Mouse (Mus musculus) lung, postnatal 4 days (tissue): ENCODE measurements around the gene Auts2.

Experiments used
- DNase-seq, 2 experiments: peaks; one replicate each; pipeline ENCODE4 v3.0.0; 2021

Auts2 gene

DNA sequence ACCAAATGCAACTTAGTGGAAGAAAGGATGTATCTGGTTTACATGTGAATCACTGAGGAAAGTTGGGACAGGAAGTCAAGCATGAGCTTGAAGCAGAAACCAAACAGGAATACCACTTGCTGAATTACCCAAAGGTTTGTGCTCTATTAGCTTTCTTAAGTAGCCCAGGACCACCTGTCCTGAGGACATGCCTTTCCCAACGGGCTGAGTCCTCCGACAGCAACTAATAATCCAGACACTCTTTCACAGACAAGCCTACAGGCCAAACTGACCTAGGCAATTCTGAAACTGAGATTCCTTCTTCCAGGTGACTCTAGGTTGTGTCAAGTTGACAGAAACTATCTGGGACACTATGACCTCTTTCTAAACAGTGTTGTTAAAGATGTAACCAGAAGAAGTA lies 44.2 kb downstream of the Auts2 start:
- no peak for DNase-seq

DNA sequence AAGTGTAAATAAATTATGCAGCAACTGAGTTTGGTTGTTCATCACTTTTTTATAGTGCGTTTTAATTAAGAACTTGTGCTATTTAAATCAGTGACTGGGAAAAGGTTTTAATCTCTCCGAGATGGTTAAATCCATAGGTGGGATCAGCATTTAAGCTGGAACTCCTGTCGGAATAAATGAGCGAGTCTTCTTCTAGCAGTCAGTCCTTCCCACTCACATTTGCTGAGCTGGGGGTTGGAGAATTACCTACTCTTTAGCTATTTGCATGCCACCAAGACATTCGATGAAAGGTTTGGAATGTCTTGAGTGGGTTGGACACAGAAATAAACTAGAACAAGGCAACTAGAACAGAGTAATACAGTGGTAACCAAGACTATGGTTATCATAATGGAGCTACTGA lies 45.1 kb downstream of the Auts2 start:
- no peak for DNase-seq

DNA sequence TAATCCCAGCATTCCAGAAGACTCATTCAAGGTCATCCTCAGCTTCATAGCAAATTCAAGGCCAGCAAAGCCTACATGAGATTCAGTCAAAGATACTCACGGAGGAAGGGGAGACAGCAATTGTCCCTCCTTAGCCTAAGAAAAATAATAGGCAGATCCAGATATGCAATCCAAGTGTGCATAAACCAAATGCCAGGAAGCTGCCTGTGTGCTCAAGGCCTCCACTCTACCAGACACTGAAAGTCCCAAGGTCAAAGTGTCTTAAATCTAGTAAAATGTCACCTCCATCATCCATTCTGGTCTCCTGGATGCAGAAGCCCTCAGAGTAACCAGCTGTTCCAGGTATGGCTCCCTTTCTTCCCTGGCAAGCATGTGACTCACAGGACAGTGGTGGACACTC lies 50.4 kb downstream of the Auts2 start:
- DNase-seq = no peak

- DNase-seq = no peak
These were observed 51.1 kb downstream of the Auts2 start for GRCm38 (mm10) chr5:132492040-132492439.

DNA sequence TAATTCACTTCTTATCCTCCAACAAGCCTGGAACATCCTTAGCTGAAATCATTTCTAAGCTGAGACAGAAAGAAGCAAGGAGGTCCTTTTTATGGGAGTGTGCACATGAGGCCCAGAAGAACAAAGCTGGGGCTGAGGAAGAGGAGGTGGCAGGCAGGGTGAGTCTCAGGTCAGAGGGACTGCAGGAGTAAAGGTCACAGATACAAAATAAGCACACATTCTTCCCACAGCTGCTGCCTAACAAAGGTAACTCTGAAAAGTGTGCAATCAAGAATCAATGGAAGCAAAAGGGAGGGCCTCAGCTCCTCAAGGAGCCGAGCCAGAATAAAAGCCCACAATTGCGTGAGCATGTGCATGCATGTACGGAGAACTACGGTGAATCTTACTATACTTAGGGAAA lies 51.6 kb downstream of the Auts2 start:
- no peak for DNase-seq

- DNase-seq = peak; percentile 7 to 40
These were observed 52.8 kb downstream of the Auts2 start for GRCm38 (mm10) chr5:132490326-132490725.

DNA sequence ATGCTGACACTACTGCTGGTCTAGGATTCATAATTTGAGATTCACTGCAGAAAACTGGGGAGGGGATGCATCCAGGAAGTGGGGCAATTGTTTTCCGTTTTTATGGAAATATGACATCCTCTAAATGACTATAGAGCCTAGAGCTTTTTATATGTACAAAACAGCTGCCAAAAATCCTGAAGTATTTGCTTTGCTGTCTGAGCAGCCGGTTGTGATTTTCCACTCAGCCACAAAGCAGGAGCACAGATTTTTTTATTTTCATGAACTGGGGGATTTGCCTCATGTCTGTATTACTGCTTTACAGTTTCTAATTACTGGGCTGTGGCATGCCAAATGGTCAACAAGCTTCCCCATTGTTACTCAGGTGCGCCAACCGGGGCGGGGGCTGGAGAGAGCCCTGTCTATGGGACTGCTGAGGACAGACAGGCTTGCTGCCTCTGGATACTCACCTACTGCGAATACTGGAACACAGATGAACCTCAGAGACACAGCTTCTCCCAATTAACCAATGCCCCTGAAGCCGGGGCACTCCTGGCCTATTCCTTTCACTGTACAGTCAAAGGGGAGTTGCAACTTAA lies 53.3 kb downstream of the Auts2 start:
- no peak for DNase-seq

DNA sequence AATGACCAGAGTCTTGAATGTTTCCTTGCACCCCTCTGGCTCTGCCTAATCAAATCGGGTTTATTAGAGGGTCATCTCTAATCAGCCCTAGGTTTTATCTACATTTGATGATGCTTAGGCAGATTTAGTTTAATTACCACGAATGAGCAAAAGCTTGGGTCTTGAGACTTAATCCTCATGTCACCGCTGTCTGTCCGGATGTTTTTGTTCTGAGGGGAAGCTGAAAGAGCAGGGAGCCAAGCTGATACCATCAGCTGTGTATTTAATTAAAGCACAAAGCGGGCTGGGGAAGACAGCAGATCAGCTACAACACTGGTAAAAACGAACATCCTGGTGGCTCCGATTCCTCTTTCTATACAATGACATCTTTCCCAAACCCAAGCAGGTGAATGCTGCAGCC lies 56.3 kb downstream of the Auts2 start:
- DNase-seq = peak in 1 of 2 experiments; percentile 9

GRCm38 (mm10) chr5:132485994-132486393 lies 57.1 kb downstream of the Auts2 start:
- DNase-seq = no peak

DNA sequence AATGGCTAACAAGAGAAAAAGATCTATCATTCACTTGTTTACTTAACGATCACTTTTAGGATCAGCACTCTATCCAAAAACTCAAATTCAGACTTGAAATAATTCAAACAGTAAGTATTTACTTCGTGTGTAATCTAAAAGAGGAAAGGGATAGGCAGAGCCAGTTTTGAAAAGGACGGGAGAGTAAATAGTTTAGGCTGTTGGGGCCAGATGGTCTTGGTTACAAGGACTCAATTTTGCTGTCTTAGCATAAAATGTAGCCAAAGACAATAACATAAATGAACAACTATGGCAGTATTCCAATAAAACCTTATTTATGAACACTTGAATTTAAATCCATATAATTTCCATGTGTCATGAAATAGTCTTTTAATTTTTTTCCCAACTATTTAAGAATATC lies 57.7 kb downstream of the Auts2 start:
- no peak for DNase-seq

DNA sequence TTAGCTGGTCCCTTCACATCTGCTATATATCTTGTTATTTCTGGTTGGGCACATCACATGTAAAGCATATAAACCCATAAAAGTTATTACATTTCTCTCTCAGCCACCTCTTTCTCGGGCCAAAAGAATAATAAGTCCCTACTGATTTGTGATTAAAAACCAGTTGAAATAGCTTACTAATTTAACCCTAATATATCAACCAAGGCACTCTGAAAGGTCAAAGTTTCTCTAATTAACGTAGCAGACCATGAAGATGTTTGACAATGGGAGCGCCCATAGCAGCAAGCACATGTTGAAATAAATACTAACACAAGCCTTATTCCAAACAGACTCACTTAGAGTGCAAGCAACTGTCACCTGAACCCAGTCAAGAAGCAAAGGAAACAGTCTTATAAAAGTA lies 61.7 kb downstream of the Auts2 start:
- no peak for DNase-seq

GRCm38 (mm10) chr5:132480461-132480860 lies 62.7 kb downstream of the Auts2 start:
- DNase-seq = no peak

DNA sequence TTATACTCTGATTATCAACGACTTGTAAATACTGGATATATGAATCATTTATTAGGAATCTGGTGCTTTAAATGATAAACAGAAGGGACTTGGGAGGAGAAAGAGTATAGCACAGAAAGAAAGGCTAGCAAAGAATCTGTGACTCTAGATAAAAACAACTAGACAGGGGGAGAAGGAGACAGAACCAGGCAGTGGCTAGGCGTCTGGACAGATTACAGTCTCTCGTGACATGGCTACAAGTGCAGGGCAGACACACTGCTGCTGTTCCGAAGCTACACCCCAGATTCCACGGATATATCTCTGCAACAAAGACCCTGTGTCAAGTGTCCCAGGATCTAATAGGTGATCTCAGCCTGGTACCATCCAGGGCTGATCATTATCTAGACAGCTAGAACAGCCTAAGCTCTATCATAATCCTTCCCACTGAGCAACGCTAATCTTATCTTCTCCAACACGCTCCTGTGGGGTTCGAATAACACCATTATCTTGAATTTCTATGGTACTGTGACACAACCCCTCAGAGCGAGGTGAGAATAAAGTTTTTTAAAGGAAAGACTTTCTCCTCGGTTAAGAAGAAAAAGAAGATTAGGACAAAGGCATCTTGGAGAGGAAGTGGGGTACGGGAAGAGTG lies 63.8 kb downstream of the Auts2 start:
- DNase-seq = no peak

DNA sequence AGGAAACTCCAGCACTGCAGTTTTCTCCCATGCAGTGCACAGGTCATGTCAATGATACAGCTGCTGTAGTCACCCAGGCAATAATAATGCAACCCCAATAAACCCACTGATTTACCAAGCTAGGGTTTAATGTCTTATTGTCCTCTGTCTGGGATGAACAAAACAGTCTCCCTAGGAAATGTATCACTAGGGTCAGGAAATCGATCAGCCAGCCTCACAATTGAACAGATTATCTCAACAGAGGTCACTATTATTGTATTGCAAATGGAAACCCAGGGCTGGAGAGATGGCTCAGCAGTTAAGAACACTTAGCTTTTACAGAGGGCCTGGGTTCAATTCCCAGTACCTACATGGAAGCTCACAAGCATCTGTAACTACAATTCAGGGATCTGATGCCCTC lies 65.6 kb downstream of the Auts2 start:
- DNase-seq = no peak

- no peak for DNase-seq
These were observed 70.2 kb downstream of the Auts2 start for GRCm38 (mm10) chr5:132472905-132473321.

- DNase-seq = no peak
These were observed 70.8 kb downstream of the Auts2 start for GRCm38 (mm10) chr5:132472184-132472829.

DNA sequence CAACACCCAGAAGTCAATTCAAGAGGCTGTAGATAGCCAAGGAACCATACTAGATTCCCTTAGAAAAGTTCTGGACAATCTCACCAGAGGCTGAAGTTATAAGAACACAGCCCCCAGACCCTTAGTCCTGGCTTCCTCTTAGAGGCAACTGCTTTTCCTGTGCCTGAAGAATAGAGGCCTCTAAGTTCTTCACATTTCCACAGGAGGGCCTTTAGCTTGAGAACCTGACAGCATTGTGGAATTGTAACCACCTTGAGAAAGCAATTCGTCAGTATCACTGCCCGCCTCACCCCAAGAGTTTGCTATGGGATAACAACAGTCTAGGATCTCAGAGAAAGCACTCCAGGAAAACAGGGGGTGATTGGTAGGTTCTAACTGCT lies 75.8 kb downstream of the Auts2 start:
- DNase-seq = no peak

- DNase-seq = peak; percentile 39 to 58
These were observed 76.4 kb downstream of the Auts2 start for GRCm38 (mm10) chr5:132466427-132467363.

DNA sequence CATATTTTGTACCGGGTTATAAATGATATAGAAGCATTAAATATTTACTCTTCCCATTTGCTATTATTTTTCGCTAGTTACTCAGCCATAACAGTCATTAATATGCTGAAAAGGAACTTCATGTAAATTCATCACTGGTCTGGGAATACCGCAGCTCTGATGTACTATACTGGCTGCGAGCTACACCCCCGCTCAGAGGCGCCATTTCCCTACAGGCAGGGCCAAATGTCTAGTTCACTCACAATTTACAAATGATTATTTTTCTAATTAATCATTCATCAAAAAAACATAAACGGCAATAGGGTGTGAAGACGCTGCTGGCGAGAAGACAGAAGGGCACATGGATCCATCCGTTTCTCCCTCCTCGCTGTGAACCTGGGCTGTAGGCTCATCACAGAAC lies 80.6 kb downstream of the Auts2 start:
- no peak for DNase-seq

DNA sequence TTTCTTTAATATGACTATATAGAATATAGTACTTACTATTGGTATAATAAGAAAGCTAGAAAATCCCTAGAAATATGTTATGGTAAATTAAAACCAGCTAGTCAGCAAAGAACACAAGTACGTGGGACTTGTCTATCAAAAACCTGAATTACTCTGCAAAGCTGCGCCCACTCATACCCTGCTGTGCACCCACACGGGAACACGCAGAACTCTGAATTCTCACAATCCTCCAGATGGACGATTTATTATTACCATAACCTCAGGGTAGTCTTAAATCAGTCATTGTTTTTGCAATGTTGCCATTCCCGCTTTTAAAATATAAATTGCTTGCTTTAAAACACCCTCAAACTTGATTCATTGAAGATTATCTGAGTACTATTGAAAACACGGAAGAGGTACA lies 84.6 kb downstream of the Auts2 start:
- no peak for DNase-seq

DNA sequence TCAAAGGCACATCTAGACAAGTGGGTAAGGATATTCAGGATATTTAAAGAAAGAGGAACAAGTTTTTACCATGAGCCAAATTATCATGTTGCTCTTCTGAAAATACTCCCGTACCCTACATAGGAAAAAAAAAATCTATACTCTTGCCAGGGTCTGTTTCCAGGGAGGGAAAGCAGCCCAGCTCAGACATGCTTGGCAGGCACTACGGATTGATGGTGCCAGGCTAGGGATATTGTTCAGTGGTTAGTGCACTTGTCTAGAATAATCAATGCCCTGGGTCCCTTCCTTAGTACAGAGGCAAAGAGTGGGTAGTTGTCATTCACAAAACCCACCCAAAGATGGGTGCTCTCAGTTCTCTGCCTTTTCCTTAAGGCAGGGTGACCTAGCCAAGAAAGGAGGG lies 90.8 kb downstream of the Auts2 start:
- DNase-seq = no peak

- DNase-seq = no peak
These were observed 93.1 kb downstream of the Auts2 start for GRCm38 (mm10) chr5:132450071-132450470.

DNA sequence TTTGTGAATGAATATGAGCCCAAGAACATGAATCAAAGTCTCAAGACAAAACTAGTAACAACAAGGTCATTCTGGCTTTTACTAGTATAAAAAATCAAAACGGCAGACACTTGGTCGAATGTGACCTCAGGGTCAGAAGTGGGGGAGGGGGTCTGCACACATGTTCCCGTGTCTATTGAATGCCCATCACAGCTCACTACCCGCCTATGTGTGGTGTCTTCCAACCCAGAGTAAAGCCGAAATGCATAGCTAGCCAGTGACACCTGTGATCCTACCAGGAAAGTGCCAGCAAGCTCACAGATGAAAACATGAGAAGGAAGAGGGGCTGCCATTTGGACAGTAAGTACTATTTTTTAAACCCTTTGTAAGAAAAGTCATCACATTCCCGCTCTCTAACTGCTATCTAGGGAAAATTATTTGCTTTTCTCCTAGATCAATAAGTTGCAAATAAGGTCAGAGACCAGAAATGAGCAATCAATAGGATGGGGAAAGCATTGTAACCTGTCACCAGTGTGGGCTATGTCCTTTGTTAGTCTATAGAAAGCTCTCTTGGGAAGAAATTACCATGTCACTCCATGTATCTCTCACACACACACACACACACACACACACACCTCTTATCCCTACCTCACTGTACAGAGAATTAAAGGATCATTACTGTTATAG lies 94.6 kb downstream of the Auts2 start:
- DNase-seq = no peak
